Mouse (Mus musculus) kidney, adult 2 months (tissue): ENCODE measurements around the gene Rexo1. TPM values are rescaled to one million over a fixed set of nuclear protein-coding genes. Genes with fewer than 3 reads are reported as not detected.

Experiments
- DNase-seq: peaks from one replicate; pipeline ENCODE4 v3.0.0; 2021
- H3K27ac ChIP-seq: fragments of 200-500 bp; 2 replicates; pipeline ENCODE4 v1.5.1; 2012; ENCODE audit warnings: low read depth, low read length, control low read depth, inconsistent platforms; ENCODE audit not compliant: insufficient read depth
- H3K27me3 ChIP-seq: fragments of 200-500 bp; replicated peaks from 2 replicates; pipeline ENCODE4 v1.6.1; 2012; ENCODE audit warnings: mild to moderate bottlenecking, moderate library complexity, low read length, inconsistent platforms; ENCODE audit not compliant: control insufficient read depth, insufficient read depth
- H3K36me3 ChIP-seq: fragments of 200-500 bp; 2 replicates; pipeline ENCODE4 v1.6.1; 2012; ENCODE audit warnings: mild to moderate bottlenecking, moderate library complexity, low read length, inconsistent platforms; ENCODE audit not compliant: control insufficient read depth, insufficient read depth
- H3K4me1 ChIP-seq: fragments of 200-500 bp; 2 replicates; pipeline ENCODE4 v1.6.1; 2011; ENCODE audit warnings: low read length; ENCODE audit not compliant: control insufficient read depth, insufficient read depth
- H3K4me3 ChIP-seq: fragments of 200-500 bp; 2 replicates; pipeline ENCODE4 v1.5.1; 2011; ENCODE audit warnings: mild to moderate bottlenecking, low read depth, low read length, control low read depth; ENCODE audit not compliant: insufficient read depth
- CTCF ChIP-seq: fragments of 200-500 bp; conservative IDR thresholded peaks from 2 replicates; pipeline ENCODE4 v1.5.1; 2011; ENCODE audit warnings: low read depth, mild to moderate bottlenecking, control low read depth, low read length, moderate library complexity, mixed read lengths; ENCODE audit not compliant: insufficient read depth, insufficient read length
- POLR2A ChIP-seq: fragments of 200-500 bp; IDR thresholded peaks from one replicate; pipeline ENCODE4 v1.6.1; 2011; ENCODE audit warnings: low read depth, low read length, control low read depth
- WGBS: fragments of 180-500 bp; shearing (Covaris S2); methylation state at CpG from one replicate; pipeline ENCODE4 v1.1.7; 2018; 5-methylcytosine and 5-hydroxymethylcytosine counted together
- polyA plus RNA-seq: library from polyadenylated mRNA; depleted of rRNA; stranded (reverse); fragments of >200 nt; gene quantifications from 2 replicates; pipeline ENCODE4 v1.2.3, GENCODE M21; 2012; rRNA removed

Gene Rexo1
- polyA plus RNA-seq, 1 experiment, result 28.7 TPM

DNA sequence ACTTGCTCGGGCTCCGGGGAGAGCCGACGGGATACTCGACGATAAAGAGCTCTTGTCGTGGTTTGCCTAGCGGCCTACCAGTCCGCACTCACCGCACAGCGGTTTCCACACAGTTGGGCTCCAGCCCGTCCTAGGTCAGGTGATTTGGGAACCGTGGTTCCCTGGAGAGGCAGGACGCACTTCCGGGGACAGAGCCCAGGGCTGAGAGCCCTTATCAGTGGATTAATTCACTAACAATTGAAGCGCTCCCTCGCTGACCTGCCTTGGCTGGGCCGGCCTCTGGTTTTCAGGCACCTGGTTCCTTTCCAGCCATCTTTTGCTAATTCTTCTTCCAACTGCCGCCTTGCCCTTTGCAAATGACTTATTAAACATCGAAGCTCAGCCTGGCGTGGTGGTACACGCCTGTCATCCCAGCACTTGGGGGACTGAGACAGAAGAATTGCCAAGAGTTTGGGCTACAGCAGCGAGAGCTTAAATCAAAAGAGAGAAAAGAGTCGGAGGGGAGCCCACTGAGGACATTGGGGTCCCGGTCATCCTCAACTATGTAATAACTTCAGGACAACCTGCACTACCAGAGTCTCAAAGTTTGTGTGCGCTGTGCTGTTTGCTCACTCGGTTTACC, 57.6 kb downstream of the Rexo1 start:
- Histone ChIP-seq H3K27me3 (peaks cover 3% of the 10 kb centered on the region), H3K27ac (no peak overlapping the region), H3K4me1 (no peaks in the 10 kb centered on the region), H3K4me3 (no peak overlapping the region), H3K36me3 (no peaks in the 10 kb centered on the region)
- WGBS, result 19% methylated on average over 27 of the region's 27 CpGs
- peak; percentile 28 for DNase-seq
- no peak for TF ChIP-seq POLR2A
- no peak for TF ChIP-seq CTCF

DNA sequence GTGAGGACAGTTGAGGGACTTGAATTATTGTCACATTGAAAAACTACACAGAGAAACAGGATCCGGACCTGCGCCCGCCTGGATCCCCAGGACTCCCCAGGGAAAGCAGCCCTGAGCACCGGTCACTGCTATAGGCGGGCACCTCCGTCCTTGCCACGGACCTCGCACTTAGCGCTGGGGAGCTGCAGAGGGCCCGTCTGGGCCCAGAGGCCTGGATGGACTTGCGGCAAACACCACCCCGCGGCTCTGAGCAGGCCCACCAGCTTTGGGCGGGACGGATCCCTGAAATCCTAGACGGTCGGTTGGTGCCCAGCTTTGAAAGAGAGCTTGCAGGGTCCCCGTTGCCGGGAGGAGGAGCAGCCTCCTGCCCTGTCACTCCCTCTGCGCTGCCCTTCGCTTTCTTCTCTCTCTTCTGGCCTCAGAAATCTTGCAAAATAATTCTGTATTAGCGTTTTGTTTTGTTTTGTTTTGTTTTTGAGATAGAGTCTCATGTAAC, 58.5 kb downstream of the Rexo1 start:
- no peak overlapping the region for H3K27ac ChIP-seq
- no peaks in the 10 kb centered on the region for H3K36me3 ChIP-seq
- no peak overlapping the region for H3K4me3 ChIP-seq
- H3K4me1 ChIP-seq, result no peaks in the 10 kb centered on the region
- H3K27me3 ChIP-seq, result peaks cover 3% of the 10 kb centered on the region
- no peak for DNase-seq
- WGBS, result 18% methylated on average over 22 of the region's 22 CpGs
- TF ChIP-seq CTCF (no peak), POLR2A (no peak)

- no peaks in the 10 kb centered on the region for H3K36me3 ChIP-seq
- no peak for DNase-seq
- TF ChIP-seq CTCF (no peak), POLR2A (no peak)
- no peak overlapping the region for H3K4me3 ChIP-seq
- H3K4me1 ChIP-seq, result no peaks in the 10 kb centered on the region
- no peak overlapping the region for H3K27ac ChIP-seq
- H3K27me3 ChIP-seq, result peaks cover 3% of the 10 kb centered on the region
- WGBS, result 12% methylated on average over 7 of the region's 7 CpGs
Observed at GRCm38 (mm10) chr10:80502291-80502690, 59.1 kb downstream of the Rexo1 start.

DNA sequence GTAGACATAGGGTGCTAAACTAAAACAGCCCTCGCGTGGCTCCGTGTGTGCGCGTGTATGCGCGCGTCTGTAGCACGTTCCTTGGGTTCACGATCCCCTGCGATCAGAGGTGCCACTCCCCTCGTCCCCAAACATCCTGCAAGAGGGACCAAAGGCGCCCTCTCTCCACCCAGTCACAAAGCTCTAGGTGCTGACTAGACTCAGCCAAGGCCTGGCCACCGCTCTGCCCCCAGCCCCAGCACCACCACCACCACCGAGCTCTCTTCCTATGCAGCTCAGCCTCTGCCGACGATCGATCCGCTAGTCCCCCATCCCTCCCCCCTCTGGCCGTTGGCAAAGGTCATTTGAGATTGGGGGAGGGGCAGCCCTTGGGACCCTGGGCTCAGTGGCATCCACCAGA, 64.9 kb downstream of the Rexo1 start:
- Histone ChIP-seq H3K27me3 (peaks cover 16% of the 10 kb centered on the region), H3K27ac (no peak overlapping the region), H3K4me1 (no peaks in the 10 kb centered on the region), H3K4me3 (no peak overlapping the region), H3K36me3 (no peaks in the 10 kb centered on the region)
- TF ChIP-seq POLR2A (no peak), CTCF (no peak)
- no peak for DNase-seq
- WGBS, result under 1% methylated on average over 20 of the region's 20 CpGs

DNA sequence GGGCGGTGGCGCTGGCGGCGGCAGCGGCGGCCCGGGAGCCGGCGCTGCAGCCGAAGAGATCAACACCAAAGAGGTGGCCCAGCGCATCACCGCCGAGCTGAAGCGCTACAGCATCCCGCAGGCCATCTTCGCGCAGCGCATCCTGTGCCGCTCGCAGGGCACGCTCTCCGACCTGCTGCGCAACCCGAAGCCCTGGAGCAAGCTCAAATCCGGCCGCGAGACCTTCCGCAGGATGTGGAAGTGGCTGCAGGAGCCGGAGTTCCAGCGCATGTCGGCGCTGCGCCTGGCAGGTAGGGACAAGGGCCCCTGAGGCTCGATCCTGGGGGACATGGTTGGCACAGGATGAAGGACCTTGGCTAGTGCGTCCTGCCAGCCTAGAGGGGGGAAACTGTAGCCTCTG, 65.5 kb downstream of the Rexo1 start:
- TF ChIP-seq POLR2A, result no peak
- TF ChIP-seq CTCF, result no peak
- Histone ChIP-seq H3K4me3 (peak overlapping the region; percentile 17; the same call in 1 of the 2 replicates), H3K27ac (no peak overlapping the region), H3K36me3 (no peaks in the 10 kb centered on the region), H3K4me1 (no peaks in the 10 kb centered on the region), H3K27me3 (peaks cover 16% of the 10 kb centered on the region)
- under 1% methylated on average over 25 of the region's 35 CpGs for WGBS
- peak; percentile 19 for DNase-seq

DNA sequence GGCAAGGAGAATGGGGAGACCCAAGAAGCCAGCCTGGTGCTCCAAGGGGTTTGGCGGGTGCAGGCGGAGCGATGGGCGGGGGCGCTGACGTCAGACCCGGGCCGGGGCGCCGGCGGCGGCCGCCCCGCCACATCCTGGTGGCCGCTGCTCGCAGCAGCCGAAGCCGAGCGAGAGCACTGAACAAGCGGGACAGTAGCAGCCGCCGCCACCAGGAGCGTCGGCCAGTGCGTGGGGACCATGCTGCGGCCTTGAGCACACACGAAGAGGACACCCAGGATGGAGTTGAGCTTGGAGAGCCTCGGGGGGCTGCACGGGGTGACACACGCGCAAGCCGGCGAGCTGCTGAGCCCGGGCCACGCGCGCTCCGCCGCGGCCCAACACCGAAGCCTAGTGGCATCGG, 66.6 kb downstream of the Rexo1 start, which contains the start of gene Onecut3:
TSS of gene Onecut3 (plus strand) at position 104 of the 400 bp plus-strand sequence.
- DNase-seq, result peak; percentile 41
- Histone ChIP-seq H3K4me3 (peak within 1 kb of the TSS; percentile 44; the same call in 1 of the 2 replicates), H3K36me3 (no peaks in the 10 kb centered on the region), H3K4me1 (no peaks in the 10 kb centered on the region), H3K27me3 (peaks cover 16% of the 10 kb centered on the region), H3K27ac (no peak within 1 kb of the TSS)
- WGBS, result 1% methylated on average over 36 of the region's 42 CpGs
- no peak for TF ChIP-seq POLR2A

Other genes with a start within 250 kb of the Rexo1 start
- gene 2310011J03Rik, start 241.0 kb downstream of the Rexo1 start, polyA plus RNA-seq, result 47.8 and 52.5 TPM in 2 replicates
- 9.1 and 12.2 TPM in 2 replicates for gene Pcsk4, start 232.1 kb downstream of the Rexo1 start, polyA plus RNA-seq
- 24.7 and 25.1 TPM in 2 replicates for gene Reep6, start 231.6 kb downstream of the Rexo1 start, polyA plus RNA-seq
- gene Adamtsl5, start 213.1 kb downstream of the Rexo1 start, polyA plus RNA-seq, result 5.5 and 7.4 TPM in 2 replicates
- gene Plk5, start 205.1 kb downstream of the Rexo1 start, polyA plus RNA-seq, result 1.8 and 2.0 TPM in 2 replicates
- 7.9 and 11.9 TPM in 2 replicates for gene Mex3d, start 173.9 kb downstream of the Rexo1 start, polyA plus RNA-seq
- gene Mbd3, start 162.0 kb downstream of the Rexo1 start, polyA plus RNA-seq, result 143 and 151 TPM in 2 replicates
- gene Uqcr11, start 154.7 kb downstream of the Rexo1 start, polyA plus RNA-seq, result 3,960 and 3,968 TPM in 2 replicates
- 33.3 and 38.6 TPM in 2 replicates for gene Tcf3, start 127.9 kb downstream of the Rexo1 start, polyA plus RNA-seq
- 0.03 TPM in 1 of 2 replicates, not detected in the other for gene Onecut3, start 66.7 kb downstream of the Rexo1 start, polyA plus RNA-seq
- gene Atp8b3, start 22.4 kb downstream of the Rexo1 start, polyA plus RNA-seq, result 0.17 and 0.46 TPM in 2 replicates
- gene Klf16, start 15.8 kb upstream of the Rexo1 start, polyA plus RNA-seq, result 8.7 and 10.7 TPM in 2 replicates
- 175 and 221 TPM in 2 replicates for gene Abhd17a, start 28.8 kb upstream of the Rexo1 start, polyA plus RNA-seq
- 96.0 and 98.2 TPM in 2 replicates for gene Scamp4, start 41.3 kb upstream of the Rexo1 start, polyA plus RNA-seq
- gene Adat3, start 41.3 kb upstream of the Rexo1 start, polyA plus RNA-seq, result 3.4 and 4.4 TPM in 2 replicates
- 0.91 and 1.6 TPM in 2 replicates for gene Gm49322, start 44.5 kb upstream of the Rexo1 start, polyA plus RNA-seq
- 166 and 193 TPM in 2 replicates for gene Csnk1g2, start 61.3 kb upstream of the Rexo1 start, polyA plus RNA-seq
- 77.7 and 80.7 TPM in 2 replicates for gene Btbd2, start 95.5 kb upstream of the Rexo1 start, polyA plus RNA-seq
- 163 and 210 TPM in 2 replicates for gene Mknk2, start 116.6 kb upstream of the Rexo1 start, polyA plus RNA-seq
- 14.3 and 19.5 TPM in 2 replicates for gene Mob3a, start 140.4 kb upstream of the Rexo1 start, polyA plus RNA-seq
- gene Izumo4, start 140.6 kb upstream of the Rexo1 start, polyA plus RNA-seq, result 36.8 and 39.5 TPM in 2 replicates
- gene Ap3d1, start 180.7 kb upstream of the Rexo1 start, polyA plus RNA-seq, result 87.7 and 105 TPM in 2 replicates
- gene Dot1l, start 193.6 kb upstream of the Rexo1 start, polyA plus RNA-seq, result 18.4 and 19.5 TPM in 2 replicates
- gene Sf3a2, start 236.6 kb upstream of the Rexo1 start, polyA plus RNA-seq, result 22.6 and 23.1 TPM in 2 replicates
- 36.9 and 39.3 TPM in 2 replicates for gene Plekhj1, start 237.1 kb upstream of the Rexo1 start, polyA plus RNA-seq
- gene Amh, start 243.7 kb upstream of the Rexo1 start, polyA plus RNA-seq, result 0.17 and 0.23 TPM in 2 replicates